Mouse (Mus musculus): Measurements from ENCODE around the gene Zmynd8. TPM values are rescaled to one million over a fixed set of nuclear protein-coding genes. Genes with fewer than 3 reads are reported as not detected.

Gene Zmynd8
- polyA plus RNA-seq, 1 experiment: 66.4 TPM

DNA sequence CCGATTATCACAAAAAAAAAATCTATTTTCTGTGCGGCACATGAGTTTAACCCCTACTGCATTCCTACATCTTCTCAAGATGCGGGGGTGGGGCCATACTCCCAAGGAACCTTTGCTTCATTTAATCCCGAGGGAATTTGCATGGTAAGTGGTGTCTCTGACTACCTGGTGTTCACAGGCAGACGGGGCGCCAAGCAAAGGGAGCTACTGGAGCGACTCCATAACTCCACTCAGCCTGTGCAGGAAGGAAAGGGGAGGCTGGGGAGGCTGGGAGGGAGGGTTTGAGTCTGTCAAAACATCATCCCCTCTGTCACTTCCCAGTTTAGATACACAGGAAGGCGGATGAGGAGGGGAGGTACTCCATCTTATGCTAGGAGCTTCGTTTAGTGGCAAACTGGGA lies 66.5 kb downstream of the Zmynd8 start:
- TF ChIP-seq CTCF (IDR thresholded peaks at IDR 0.05; ENCODE audit: borderline replicate concordance, insufficient read depth, low read length) (no peak), POLR2A (IDR thresholded peaks at IDR 0.05; ENCODE audit: low read depth, low read length) (no peak)
- Histone ChIP-seq H3K4me3 (ENCODE audit: insufficient read depth, low read length) (no peak overlapping the region), H3K27ac (ENCODE audit: insufficient read depth, low read length) (no peak overlapping the region), H3K4me1 (ENCODE audit: control insufficient read depth, insufficient read depth, low read length) (0 out of 2 replicates have a peak, but pooled peaks cover 2% of the 10 kb centered on the region)

- 0 out of 2 replicates have a peak, but pooled peaks cover 2% of the 10 kb centered on the region for H3K4me1 ChIP-seq (ENCODE audit: control insufficient read depth, insufficient read depth, low read length)
- H3K27ac ChIP-seq (ENCODE audit: insufficient read depth, low read length): no peak overlapping the region
- TF ChIP-seq POLR2A (IDR thresholded peaks at IDR 0.05; ENCODE audit: low read depth, low read length) (no peak), CTCF (IDR thresholded peaks at IDR 0.05; ENCODE audit: borderline replicate concordance, insufficient read depth, low read length) (no peak)
- H3K4me3 ChIP-seq (ENCODE audit: insufficient read depth, low read length): no peak overlapping the region
Measured at GRCm38 (mm10) chr2:165831637-165832289, 67.1 kb downstream of the Zmynd8 start.

DNA sequence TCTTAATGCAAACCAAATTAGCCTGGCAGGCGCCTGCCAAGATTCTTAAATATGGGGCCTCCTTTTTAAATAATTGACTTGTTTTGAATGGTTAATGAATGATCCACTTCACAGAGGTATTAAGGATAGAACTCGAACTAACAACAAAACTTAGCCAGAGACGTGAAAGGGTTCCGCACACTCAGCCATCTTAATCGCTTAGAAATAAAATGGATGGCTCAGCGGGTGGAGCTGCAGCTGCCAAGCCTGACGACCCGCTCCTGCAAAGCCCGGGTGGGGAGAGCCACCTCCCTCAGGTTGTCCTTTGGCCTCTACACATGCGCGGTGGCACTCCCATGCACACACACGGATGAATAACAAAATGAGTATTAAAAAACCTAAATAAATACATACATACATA lies 70.0 kb downstream of the Zmynd8 start:
- no peak overlapping the region for H3K4me3 ChIP-seq (ENCODE audit: insufficient read depth, low read length)
- H3K4me1 ChIP-seq (ENCODE audit: control insufficient read depth, insufficient read depth, low read length): 0 out of 2 replicates have a peak, but pooled peaks cover 2% of the 10 kb centered on the region
- no peak overlapping the region for H3K27ac ChIP-seq (ENCODE audit: insufficient read depth, low read length)
- TF ChIP-seq POLR2A (IDR thresholded peaks at IDR 0.05; ENCODE audit: low read depth, low read length): no peak

DNA sequence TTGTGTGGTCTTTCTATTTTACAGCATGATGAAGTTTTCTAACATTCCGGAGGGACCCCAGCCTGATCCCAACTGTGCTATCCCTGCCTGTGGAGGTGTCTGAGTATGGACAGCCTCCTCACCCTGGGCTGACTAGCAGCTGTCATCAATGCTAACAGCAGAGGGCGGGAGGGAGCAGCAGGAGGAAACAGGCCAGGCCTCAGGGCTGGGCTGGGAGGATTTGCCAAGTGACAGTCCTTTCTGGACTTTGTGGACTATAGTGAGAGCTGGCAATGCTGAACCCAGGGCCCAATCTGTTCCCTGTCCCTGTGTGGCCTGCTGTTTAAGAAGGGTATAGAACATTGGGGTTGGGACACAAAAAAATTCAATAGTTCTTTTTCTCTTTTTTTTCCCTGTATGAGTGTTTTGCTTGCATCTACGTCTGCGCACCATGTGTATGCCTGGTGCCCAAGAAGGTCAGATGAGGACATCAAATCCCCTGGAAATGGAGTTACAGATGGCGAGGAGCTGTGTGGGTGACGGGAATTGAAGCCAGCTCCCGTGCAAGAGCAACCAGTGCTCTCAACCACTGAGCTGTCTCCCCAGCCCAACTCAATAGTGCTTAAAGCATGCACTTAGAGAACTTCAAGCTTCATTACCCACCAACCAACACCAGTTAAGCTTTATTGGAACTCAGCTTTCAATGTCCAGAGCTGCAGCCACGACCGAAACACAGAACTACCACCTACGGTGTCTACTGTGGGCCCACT lies 72.7 kb downstream of the Zmynd8 start:
- H3K4me3 ChIP-seq (ENCODE audit: insufficient read depth, low read length): no peak overlapping the region
- no peaks in the 10 kb centered on the region for H3K4me1 ChIP-seq (ENCODE audit: control insufficient read depth, insufficient read depth, low read length)
- no peak overlapping the region for H3K27ac ChIP-seq (ENCODE audit: insufficient read depth, low read length)
- TF ChIP-seq POLR2A (IDR thresholded peaks at IDR 0.05; ENCODE audit: low read depth, low read length) (no peak), CTCF (IDR thresholded peaks at IDR 0.05; ENCODE audit: borderline replicate concordance, insufficient read depth, low read length) (peak; percentile 86)

GRCm38 (mm10) chr2:165825261-165825900 lies 73.4 kb downstream of the Zmynd8 start:
- no peak for TF ChIP-seq POLR2A (IDR thresholded peaks at IDR 0.05; ENCODE audit: low read depth, low read length)
- TF ChIP-seq CTCF (IDR thresholded peaks at IDR 0.05; ENCODE audit: borderline replicate concordance, insufficient read depth, low read length): no peak
- Histone ChIP-seq H3K4me3 (ENCODE audit: insufficient read depth, low read length) (no peak overlapping the region), H3K4me1 (ENCODE audit: control insufficient read depth, insufficient read depth, low read length) (no peaks in the 10 kb centered on the region), H3K27ac (ENCODE audit: insufficient read depth, low read length) (no peak overlapping the region)

GRCm38 (mm10) chr2:165824826-165825225 lies 74.0 kb downstream of the Zmynd8 start:
- TF ChIP-seq CTCF (IDR thresholded peaks at IDR 0.05; ENCODE audit: borderline replicate concordance, insufficient read depth, low read length) (no peak), POLR2A (IDR thresholded peaks at IDR 0.05; ENCODE audit: low read depth, low read length) (no peak)
- no peak overlapping the region for H3K27ac ChIP-seq (ENCODE audit: insufficient read depth, low read length)
- no peaks in the 10 kb centered on the region for H3K4me1 ChIP-seq (ENCODE audit: control insufficient read depth, insufficient read depth, low read length)
- no peak overlapping the region for H3K4me3 ChIP-seq (ENCODE audit: insufficient read depth, low read length)

- Histone ChIP-seq H3K4me3 (ENCODE audit: insufficient read depth, low read length) (no peak overlapping the region), H3K4me1 (ENCODE audit: control insufficient read depth, insufficient read depth, low read length) (no peaks in the 10 kb centered on the region), H3K27ac (ENCODE audit: insufficient read depth, low read length) (no peak overlapping the region)
- no peak for TF ChIP-seq CTCF (IDR thresholded peaks at IDR 0.05; ENCODE audit: borderline replicate concordance, insufficient read depth, low read length)
- TF ChIP-seq POLR2A (IDR thresholded peaks at IDR 0.05; ENCODE audit: low read depth, low read length): no peak
Measured at GRCm38 (mm10) chr2:165822478-165822877, 76.3 kb downstream of the Zmynd8 start.

GRCm38 (mm10) chr2:165821671-165822070 lies 77.1 kb downstream of the Zmynd8 start:
- H3K4me3 ChIP-seq (ENCODE audit: insufficient read depth, low read length): no peak overlapping the region
- H3K4me1 ChIP-seq (ENCODE audit: control insufficient read depth, insufficient read depth, low read length): no peaks in the 10 kb centered on the region
- TF ChIP-seq POLR2A (IDR thresholded peaks at IDR 0.05; ENCODE audit: low read depth, low read length) (no peak), CTCF (IDR thresholded peaks at IDR 0.05; ENCODE audit: borderline replicate concordance, insufficient read depth, low read length) (no peak)
- H3K27ac ChIP-seq (ENCODE audit: insufficient read depth, low read length): no peak overlapping the region

DNA sequence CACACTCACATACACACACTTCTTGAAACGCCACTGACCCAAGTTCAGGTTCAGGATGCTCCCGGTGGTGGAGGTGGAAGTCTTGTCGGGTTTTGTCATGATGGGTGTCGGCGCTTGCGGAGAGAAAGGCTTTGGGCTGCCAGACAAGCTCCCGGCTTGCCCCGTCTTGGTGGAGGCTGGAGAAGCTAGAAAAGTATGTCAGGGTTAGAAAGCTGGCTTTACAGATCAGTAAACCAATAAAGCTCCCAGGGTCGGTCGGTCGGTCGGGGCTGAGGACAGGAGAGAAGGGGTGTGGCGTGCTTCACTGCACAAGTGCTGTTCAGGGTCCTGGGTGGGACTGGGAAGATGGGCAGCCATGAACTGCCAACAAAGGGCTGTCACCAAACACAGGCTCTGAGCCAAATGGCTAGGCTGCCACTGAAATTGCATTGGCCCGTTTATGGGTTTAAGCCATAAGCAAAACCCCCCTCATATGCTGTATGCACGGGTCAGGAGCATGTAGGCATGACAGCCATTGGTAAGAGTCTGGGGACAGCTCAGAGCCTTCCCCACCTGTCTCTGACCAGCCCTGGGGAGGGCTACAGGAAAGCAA lies 78.2 kb downstream of the Zmynd8 start:
- Histone ChIP-seq H3K4me3 (ENCODE audit: insufficient read depth, low read length) (no peak overlapping the region), H3K27ac (ENCODE audit: insufficient read depth, low read length) (no peak overlapping the region), H3K4me1 (ENCODE audit: control insufficient read depth, insufficient read depth, low read length) (no peaks in the 10 kb centered on the region)
- TF ChIP-seq CTCF (IDR thresholded peaks at IDR 0.05; ENCODE audit: borderline replicate concordance, insufficient read depth, low read length): no peak
- no peak for TF ChIP-seq POLR2A (IDR thresholded peaks at IDR 0.05; ENCODE audit: low read depth, low read length)

All from embryonic fibroblast, embryonic 13.5 days (primary cell).